Mouse (Mus musculus) lung, adult 18-20 months (tissue): ENCODE measurements around the gene Spink4.
"Not testable (repeated sequence)": the region's sequence is repeated elsewhere in the genome, so short reads cannot be mapped to it uniquely, and the experiment has no call there.

Experiments
- DNase-seq, 2 experiments: peaks; one replicate each; pipeline ENCODE4 v3.0.0; 2022; ENCODE audit warnings: mixed read lengths in 2 of 2

Gene Spink4

GRCm38 (mm10) chr4:40908261-40908969, 11.4 kb upstream of the Spink4 start:
- peak; percentile 77 to 88 for DNase-seq

GRCm38 (mm10) chr4:40914287-40914867, 5.5 kb upstream of the Spink4 start:
- DNase-seq = no peak

GRCm38 (mm10) chr4:40915947-40916346, 3.9 kb upstream of the Spink4 start:
- no peak for DNase-seq

GRCm38 (mm10) chr4:40916592-40917155, 3.2 kb upstream of the Spink4 start:
- DNase-seq = no peak

GRCm38 (mm10) chr4:40920576-40920975, 724 bp downstream of the Spink4 start:
- DNase-seq = no peak

GRCm38 (mm10) chr4:40921288-40921687, 1.4 kb downstream of the Spink4 start:
- peak; percentile 20 to 22 for DNase-seq

GRCm38 (mm10) chr4:40923087-40923651, 3.3 kb downstream of the Spink4 start:
- no peak for DNase-seq

- no peak for DNase-seq
Measured at GRCm38 (mm10) chr4:40925568-40925967, 5.7 kb downstream of the Spink4 start.

GRCm38 (mm10) chr4:40929046-40929445, 9.2 kb downstream of the Spink4 start:
- no peak for DNase-seq

GRCm38 (mm10) chr4:40933694-40934093, 13.8 kb downstream of the Spink4 start:
- no peak for DNase-seq

- DNase-seq = not testable (repeated sequence)
Measured at GRCm38 (mm10) chr4:40934369-40934768, 14.5 kb downstream of the Spink4 start.

GRCm38 (mm10) chr4:40936175-40936839, 16.5 kb downstream of the Spink4 start:
- peak; percentile 51 to 54 for DNase-seq

- DNase-seq = no peak
Measured at GRCm38 (mm10) chr4:40938793-40939192, 18.9 kb downstream of the Spink4 start.

- no peak for DNase-seq
Measured at GRCm38 (mm10) chr4:40943651-40944050, 23.8 kb downstream of the Spink4 start.

- DNase-seq = no peak
Measured at GRCm38 (mm10) chr4:40946516-40947121, 26.8 kb downstream of the Spink4 start.

GRCm38 (mm10) chr4:40947565-40948159, 27.8 kb downstream of the Spink4 start:
- no peak for DNase-seq

GRCm38 (mm10) chr4:40948160-40948708, 28.4 kb downstream of the Spink4 start, which contains the start of the genes Bag1 and Chmp5:
Bag1 (minus strand) TSS chr4:40948294.
Chmp5 (plus strand) TSS chr4:40948407.
- DNase-seq = peak; percentile 99

- DNase-seq = no peak
Measured at GRCm38 (mm10) chr4:40953521-40953920, 33.7 kb downstream of the Spink4 start.

- no peak for DNase-seq
Measured at GRCm38 (mm10) chr4:40955942-40956341, 36.1 kb downstream of the Spink4 start.

GRCm38 (mm10) chr4:40963536-40963935, 43.7 kb downstream of the Spink4 start:
- no peak for DNase-seq

GRCm38 (mm10) chr4:40969161-40969560, 49.3 kb downstream of the Spink4 start:
- DNase-seq = no peak
